Mouse (Mus musculus) stomach, embryonic 16.5 days (tissue): ENCODE data around the gene Rab11fip3. TPM values are rescaled to one million over a fixed set of nuclear protein-coding genes. Genes with fewer than 3 reads are reported as not detected.

Experiments
- ATAC-seq: fragments of 200-750 bp; cut with Nextera tagmentation; 2 replicates; pipeline ENCODE4 v1.8.0; 2017; ENCODE audit warnings: moderate number of reproducible peaks, moderate TSS enrichment; ENCODE audit not compliant: insufficient read depth, low FRiP score
- H3K27ac ChIP-seq: fragments of 300-500 bp; sonication (generic); 2 replicates; pipeline ENCODE4 v1.5.1; 2014; ENCODE audit warnings: low read length
- H3K27me3 ChIP-seq: fragments of 300-500 bp; sonication (generic); 2 replicates; pipeline ENCODE4 v1.6.1; 2014; ENCODE audit warnings: low read length, control low read depth, mixed read lengths; ENCODE audit not compliant: control insufficient read depth, insufficient read depth
- H3K36me3 ChIP-seq: fragments of 300-500 bp; sonication (generic); 2 replicates; pipeline ENCODE4 v1.6.1; 2014; ENCODE audit warnings: low read length; ENCODE audit not compliant: control insufficient read depth, insufficient read depth
- H3K4me1 ChIP-seq: fragments of 300-500 bp; sonication (generic); 2 replicates; pipeline ENCODE4 v1.6.1; 2014; ENCODE audit warnings: low read length, control low read depth, mixed read lengths; ENCODE audit not compliant: control insufficient read depth, insufficient read depth
- H3K4me2 ChIP-seq: fragments of 300-500 bp; sonication (generic); 2 replicates; pipeline ENCODE4 v1.6.1; 2014; ENCODE audit warnings: low read depth, low read length, mixed read lengths
- H3K4me3 ChIP-seq: fragments of 300-500 bp; sonication (generic); replicated peaks from 2 replicates; pipeline ENCODE4 v1.5.1; 2014; ENCODE audit warnings: mild to moderate bottlenecking, low read length
- H3K9ac ChIP-seq: fragments of 300-500 bp; sonication (generic); 2 replicates; pipeline ENCODE4 v1.6.1; 2014; ENCODE audit warnings: low read length
- H3K9me3 ChIP-seq: fragments of 300-500 bp; sonication (generic); replicated peaks from 2 replicates; pipeline ENCODE4 v1.6.1; 2016; ENCODE audit warnings: low read length, control low read depth; ENCODE audit not compliant: control insufficient read depth
- WGBS: fragments of 180-500 bp; shearing (Covaris S2); extraction: QIAGEN DNeasy Blood & Tissue Kit; methylation state at CpG from one replicate; pipeline ENCODE4 v1.1.7; 2014; 5-methylcytosine and 5-hydroxymethylcytosine counted together
- polyA plus RNA-seq: library from polyadenylated mRNA; unstranded; fragments of >200 nt; fragmentation: Nextera tagmentation; extraction: Ambion mirVana; gene quantifications from 2 replicates; pipeline ENCODE4 v1.2.1, GENCODE M21; 2015

The Rab11fip3 gene
- polyA plus RNA-seq, 1 experiment from 2014 or later: 6.9 TPM

GRCm38 (mm10) chr17:26094531-26095110 lies 25.3 kb upstream of the Rab11fip3 start:
- Histone ChIP-seq H3K27ac (peak overlapping the region; percentile 72), H3K27me3 (no peaks in the 10 kb centered on the region), H3K36me3 (peaks cover 4% of the 10 kb centered on the region; the same call in 1 of the 2 replicates), H3K9me3 (no peaks in the 10 kb centered on the region), H3K4me3 (peak overlapping the region; percentile 76), H3K4me2 (peak overlapping the region; percentile 83), H3K9ac (peak overlapping the region; percentile 90), H3K4me1 (peaks cover 7% of the 10 kb centered on the region; the same call in 1 of the 2 replicates)
- ATAC-seq: no peak
- 28% methylated on average over 9 of the region's 9 CpGs for WGBS

GRCm38 (mm10) chr17:26089905-26090632 lies 20.7 kb upstream of the Rab11fip3 start, which contains the start of gene Decr2:
Gene Decr2, minus strand, starts transcription at chr17:26090337.
- peaks cover 4% of the 10 kb centered on the region; the same call in 1 of the 2 replicates for H3K36me3 ChIP-seq
- no peaks in the 10 kb centered on the region for H3K9me3 ChIP-seq
- peak within 1 kb of the TSS; percentile 92 for H3K27ac ChIP-seq
- peak within 1 kb of the TSS; percentile 63 for H3K4me3 ChIP-seq
- WGBS: under 1% methylated on average over 32 of the region's 32 CpGs
- H3K4me1 ChIP-seq: peaks cover 7% of the 10 kb centered on the region; the same call in 1 of the 2 replicates
- H3K27me3 ChIP-seq: no peaks in the 10 kb centered on the region
- peak within 1 kb of the TSS; percentile 84 for H3K9ac ChIP-seq
- peak; percentile 96 for ATAC-seq
- peak within 1 kb of the TSS; percentile 77 for H3K4me2 ChIP-seq

GRCm38 (mm10) chr17:26087059-26087564 lies 17.8 kb upstream of the Rab11fip3 start:
- Histone ChIP-seq H3K27me3 (no peaks in the 10 kb centered on the region), H3K9ac (no peak overlapping the region), H3K9me3 (no peaks in the 10 kb centered on the region), H3K4me2 (no peak overlapping the region), H3K4me3 (no peak overlapping the region), H3K36me3 (peaks cover 2% of the 10 kb centered on the region; the same call in 1 of the 2 replicates), H3K27ac (no peak overlapping the region), H3K4me1 (no peaks in the 10 kb centered on the region)
- ATAC-seq: no peak
- WGBS: 91% methylated on average over 9 of the region's 9 CpGs

DNA sequence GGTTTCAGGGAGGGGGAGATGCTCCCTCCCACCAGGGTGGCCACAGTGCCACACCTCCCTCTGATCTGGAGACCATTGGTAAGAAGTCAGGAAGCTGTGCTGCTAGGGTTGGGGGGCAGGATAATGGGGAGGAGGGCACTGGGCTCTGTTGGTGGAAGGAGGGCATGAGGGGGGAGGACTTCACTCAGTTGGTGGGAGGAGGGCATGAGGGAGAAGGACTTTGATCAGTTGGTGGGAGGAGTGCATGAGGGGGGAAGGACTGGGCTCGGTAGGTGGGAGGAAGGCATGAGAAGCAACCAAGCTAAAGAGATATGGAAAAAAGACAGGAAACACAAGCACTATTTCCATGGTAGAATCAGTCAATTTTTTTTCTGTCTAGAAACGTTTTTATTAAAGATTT lies 11.5 kb upstream of the Rab11fip3 start:
- Histone ChIP-seq H3K27ac (no peak overlapping the region), H3K4me3 (no peak overlapping the region), H3K9ac (no peak overlapping the region), H3K4me2 (no peak overlapping the region), H3K36me3 (no peaks in the 10 kb centered on the region), H3K27me3 (no peaks in the 10 kb centered on the region), H3K4me1 (no peaks in the 10 kb centered on the region), H3K9me3 (no peaks in the 10 kb centered on the region)
- WGBS: 28% methylated on average over 2 of the region's 2 CpGs
- no peak for ATAC-seq

DNA sequence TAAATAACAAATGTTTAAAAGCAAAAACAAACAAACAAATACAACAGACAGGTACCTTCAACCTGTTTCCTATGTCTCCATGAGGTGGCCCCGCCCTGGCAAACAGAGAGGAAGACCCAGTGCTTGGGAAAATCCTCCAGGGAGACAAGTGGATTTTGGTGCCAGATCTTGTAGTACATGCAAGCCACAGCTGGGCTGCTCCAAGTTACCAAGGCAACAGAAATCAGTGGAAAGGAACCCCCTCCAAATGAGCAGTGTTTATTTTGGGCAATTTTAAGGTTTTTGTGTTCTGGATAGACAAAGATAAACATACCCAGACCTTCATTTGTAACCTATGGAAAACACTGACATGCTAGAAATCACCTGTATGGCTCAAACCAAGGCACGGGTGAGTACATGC lies 9.5 kb upstream of the Rab11fip3 start:
- Histone ChIP-seq H3K9me3 (no peaks in the 10 kb centered on the region), H3K4me1 (no peaks in the 10 kb centered on the region), H3K27ac (no peak overlapping the region), H3K4me3 (no peak overlapping the region), H3K9ac (no peak overlapping the region), H3K27me3 (no peaks in the 10 kb centered on the region), H3K36me3 (no peaks in the 10 kb centered on the region), H3K4me2 (no peak overlapping the region)
- 56% methylated on average over 2 of the region's 2 CpGs for WGBS
- no peak for ATAC-seq

GRCm38 (mm10) chr17:26075246-26075645 lies 5.9 kb upstream of the Rab11fip3 start:
- H3K36me3 ChIP-seq: no peaks in the 10 kb centered on the region
- no peaks in the 10 kb centered on the region for H3K9me3 ChIP-seq
- WGBS: 62% methylated on average over 3 of the region's 3 CpGs

DNA sequence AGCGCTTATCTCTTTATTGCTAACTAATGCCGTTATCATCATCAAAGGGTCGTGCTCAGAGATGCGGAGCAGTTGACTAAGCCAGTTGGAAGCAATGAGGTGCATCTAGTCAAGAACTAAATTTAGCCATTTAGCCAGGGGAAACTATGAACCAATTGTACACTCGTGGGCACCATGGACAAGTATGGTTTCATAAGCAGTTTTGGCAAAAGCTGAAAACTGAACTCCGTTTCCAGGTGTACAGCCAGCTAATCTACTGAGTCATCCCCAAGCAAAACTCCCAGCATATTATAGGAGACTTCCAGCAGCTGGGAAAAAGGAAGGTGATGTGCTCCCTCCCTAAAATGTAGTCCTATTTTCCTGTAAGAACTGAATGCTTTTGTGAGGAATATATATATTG lies 781 bp upstream of the Rab11fip3 start:
- Histone ChIP-seq H3K4me2 (peak overlapping the region; percentile 99), H3K9ac (peak overlapping the region; percentile 90), H3K4me1 (peaks cover 31% of the 10 kb centered on the region), H3K9me3 (no peaks in the 10 kb centered on the region), H3K27ac (no peak overlapping the region), H3K4me3 (peak overlapping the region; percentile 85), H3K27me3 (no peaks in the 10 kb centered on the region), H3K36me3 (no peaks in the 10 kb centered on the region)
- no peak for ATAC-seq
- 30% methylated on average over 6 of the region's 6 CpGs for WGBS

More at GRCm38 (mm10) chr17:26075246-26075645, 5.9 kb upstream of the Rab11fip3 start:
- no peak for ATAC-seq
- Histone ChIP-seq H3K9ac (no peak overlapping the region), H3K27me3 (no peaks in the 10 kb centered on the region), H3K4me2 (no peak overlapping the region), H3K27ac (no peak overlapping the region), H3K4me1 (no peaks in the 10 kb centered on the region), H3K4me3 (no peak overlapping the region)

DNA sequence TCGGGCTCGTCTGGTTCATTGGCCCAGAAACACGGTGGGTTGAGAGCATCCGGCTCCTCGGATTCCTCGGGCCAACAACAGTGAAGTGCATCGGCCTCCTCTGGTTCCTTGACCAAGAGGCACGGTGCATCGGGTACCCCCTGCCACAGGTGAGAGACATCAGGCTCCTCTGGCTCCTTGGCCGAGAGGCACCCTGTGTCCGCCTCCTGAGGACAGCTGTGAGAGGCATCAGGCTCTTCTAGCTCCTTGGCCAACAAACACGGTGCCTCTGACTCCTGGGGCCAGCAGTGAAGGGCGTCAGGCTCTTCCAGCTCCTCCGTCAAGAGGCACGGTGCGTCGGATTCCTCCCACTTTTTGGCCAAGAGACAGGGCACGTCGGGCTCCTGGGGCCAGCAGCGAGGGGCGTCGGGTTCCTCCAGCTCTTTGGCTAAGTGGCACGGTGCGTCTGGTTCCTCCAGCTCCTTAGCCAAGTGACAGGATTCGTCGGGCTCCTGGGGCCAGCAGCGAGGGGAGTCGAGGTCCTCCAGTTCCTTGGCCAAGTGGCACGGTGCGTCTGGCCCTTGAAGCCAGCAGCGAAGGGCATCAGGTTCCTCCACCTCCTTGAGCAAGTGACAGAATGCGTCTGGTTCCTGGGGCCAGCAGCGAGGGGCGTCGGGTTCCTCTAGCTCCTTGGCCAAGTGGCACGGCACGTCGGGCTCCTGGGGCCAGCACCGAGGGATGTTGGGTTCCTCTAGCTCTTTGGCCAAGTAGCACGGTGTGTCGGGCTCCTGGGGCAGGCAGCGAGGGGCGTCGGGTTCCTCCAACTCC lies 1.1 kb downstream of the Rab11fip3 start:
- ATAC-seq: peak; percentile 5; the same call in 1 of the 2 replicates
- Histone ChIP-seq H3K4me2 (peak overlapping the region; percentile 99), H3K27ac (no peak overlapping the region), H3K9ac (peak overlapping the region; percentile 90), H3K36me3 (no peaks in the 10 kb centered on the region), H3K4me3 (peak overlapping the region; percentile 85), H3K9me3 (no peaks in the 10 kb centered on the region), H3K4me1 (peaks cover 31% of the 10 kb centered on the region), H3K27me3 (no peaks in the 10 kb centered on the region)
- WGBS: 1% methylated on average over 44 of the region's 44 CpGs
